Mouse (Mus musculus) embryonic facial prominence, embryonic 14.5 days (tissue): Measurements from ENCODE around the gene Tmem255b. TPM values are rescaled to one million over a fixed set of nuclear protein-coding genes. Genes with fewer than 3 reads are reported as not detected.

Experiments
- ATAC-seq: fragments of 200-750 bp; cut with Nextera tagmentation; 2 replicates; pipeline ENCODE4 v1.8.0; 2017; ENCODE audit warnings: low read depth, moderate number of reproducible peaks, moderate TSS enrichment
- DNase-seq: peaks from one replicate; pipeline ENCODE4 v3.0.0-alpha.2; 2015; ENCODE audit warnings: low spot score
- H3K27ac ChIP-seq: fragments of 300-500 bp; sonication (generic); replicated peaks from 2 replicates; pipeline ENCODE4 v1.5.1; 2014; ENCODE audit warnings: low read depth, mild to moderate bottlenecking, low read length, moderate library complexity
- H3K27me3 ChIP-seq: fragments of 300-500 bp; sonication (generic); replicated peaks from 2 replicates; pipeline ENCODE4 v1.6.1; 2014; ENCODE audit warnings: low read length; ENCODE audit not compliant: control insufficient read depth, insufficient read depth
- H3K36me3 ChIP-seq: fragments of 300-500 bp; sonication (generic); 2 replicates; pipeline ENCODE4 v1.6.1; 2014; ENCODE audit warnings: low read length, mixed read lengths; ENCODE audit not compliant: control insufficient read depth, insufficient read depth
- H3K4me1 ChIP-seq: fragments of 300-500 bp; sonication (generic); 2 replicates; pipeline ENCODE4 v1.6.1; 2014; ENCODE audit warnings: antibody characterized with exemption, low read length; ENCODE audit not compliant: control insufficient read depth, insufficient read depth
- H3K4me2 ChIP-seq: fragments of 300-500 bp; sonication (generic); 2 replicates; pipeline ENCODE4 v1.6.1; 2014; ENCODE audit warnings: low read depth, mild to moderate bottlenecking, low read length, moderate library complexity, mixed read lengths
- H3K4me3 ChIP-seq: fragments of 300-500 bp; sonication (generic); 2 replicates; pipeline ENCODE4 v1.5.1; 2014; ENCODE audit warnings: low read depth, mild to moderate bottlenecking, low read length
- H3K9ac ChIP-seq: fragments of 300-500 bp; sonication (generic); 2 replicates; pipeline ENCODE4 v1.6.1; 2014; ENCODE audit warnings: low read depth, mild to moderate bottlenecking, low read length, moderate library complexity, mixed read lengths
- H3K9me3 ChIP-seq: fragments of 300-500 bp; sonication (generic); 2 replicates; pipeline ENCODE4 v1.6.1; 2016; ENCODE audit warnings: low read length; ENCODE audit not compliant: control insufficient read depth
- WGBS: fragments of 180-500 bp; shearing (Covaris S2); extraction: QIAGEN DNeasy Blood & Tissue Kit; methylation state at CpG from one replicate; pipeline ENCODE4 v1.1.7; 2014; 5-methylcytosine and 5-hydroxymethylcytosine counted together
- polyA plus RNA-seq: library from polyadenylated mRNA; unstranded; fragments of >200 nt; fragmentation: Nextera tagmentation; extraction: Ambion mirVana; gene quantifications from 2 replicates; pipeline ENCODE4 v1.2.1, GENCODE M21; 2014

Gene Tmem255b
- polyA plus RNA-seq: 1.2 and 1.5 TPM in 2 replicates

DNA sequence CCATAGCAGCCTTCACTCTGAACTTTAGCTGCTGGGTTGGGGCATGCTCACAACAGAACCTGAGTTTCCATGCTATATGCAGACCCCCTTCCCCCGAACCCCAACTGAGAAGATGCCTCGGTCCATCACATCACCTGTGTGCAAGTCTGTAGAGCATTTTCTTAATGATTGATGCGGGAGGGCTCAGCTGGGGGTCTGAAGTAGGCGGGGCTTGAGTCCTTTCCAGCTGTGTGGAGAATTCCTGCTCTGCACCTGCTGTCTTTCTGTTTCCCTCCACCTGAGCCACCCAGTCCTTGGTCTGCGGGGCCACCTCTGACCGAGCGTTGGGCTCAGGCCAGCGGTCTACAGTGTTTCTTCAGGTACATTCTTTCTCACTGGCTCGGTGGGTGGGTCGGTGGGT, at the start of gene Tmem255b:
Gene Tmem255b (plus strand): TSS at position 301 of the 400 bp plus-strand sequence.
- H3K4me2 ChIP-seq: no peak within 1 kb of the TSS
- peaks cover 27% of the 10 kb centered on the region for H3K27me3 ChIP-seq
- no peak within 1 kb of the TSS for H3K27ac ChIP-seq
- H3K9me3 ChIP-seq: no peaks in the 10 kb centered on the region
- H3K9ac ChIP-seq: no peak within 1 kb of the TSS
- no peak within 1 kb of the TSS for H3K4me3 ChIP-seq
- H3K36me3 ChIP-seq: no peaks in the 10 kb centered on the region
- ATAC-seq (no peak), DNase-seq (no peak)
- H3K4me1 ChIP-seq: no peaks in the 10 kb centered on the region
- 17% methylated on average over 10 of the region's 10 CpGs for WGBS

DNA sequence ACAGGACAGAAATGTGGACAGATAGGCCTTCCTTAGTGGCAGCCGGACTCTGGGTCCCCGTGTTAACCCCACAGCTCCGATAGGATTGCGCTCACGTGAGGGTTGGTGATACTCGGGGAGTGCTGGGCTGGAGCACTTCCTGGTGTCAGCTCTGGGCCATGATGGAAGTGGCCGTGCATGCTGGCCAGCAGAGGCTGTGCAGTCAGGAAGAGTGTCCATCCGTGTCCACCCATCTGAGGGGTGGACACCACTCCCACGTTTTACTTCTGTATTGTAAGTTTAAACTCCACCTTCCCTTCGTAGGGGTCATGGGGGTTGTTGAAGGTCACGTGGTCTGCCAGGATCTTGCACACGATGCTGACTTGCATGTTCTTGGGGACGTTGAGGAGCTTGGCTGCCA, 48.6 kb upstream of the Tmem255b start:
- DNase-seq (no peak), ATAC-seq (no peak)
- no peak overlapping the region for H3K4me3 ChIP-seq
- 70% methylated on average over 13 of the region's 13 CpGs for WGBS
- no peaks in the 10 kb centered on the region for H3K27me3 ChIP-seq
- no peaks in the 10 kb centered on the region for H3K9me3 ChIP-seq
- no peak overlapping the region for H3K9ac ChIP-seq
- no peak overlapping the region for H3K27ac ChIP-seq
- no peaks in the 10 kb centered on the region for H3K36me3 ChIP-seq
- H3K4me1 ChIP-seq: no peaks in the 10 kb centered on the region
- H3K4me2 ChIP-seq: no peak overlapping the region

DNA sequence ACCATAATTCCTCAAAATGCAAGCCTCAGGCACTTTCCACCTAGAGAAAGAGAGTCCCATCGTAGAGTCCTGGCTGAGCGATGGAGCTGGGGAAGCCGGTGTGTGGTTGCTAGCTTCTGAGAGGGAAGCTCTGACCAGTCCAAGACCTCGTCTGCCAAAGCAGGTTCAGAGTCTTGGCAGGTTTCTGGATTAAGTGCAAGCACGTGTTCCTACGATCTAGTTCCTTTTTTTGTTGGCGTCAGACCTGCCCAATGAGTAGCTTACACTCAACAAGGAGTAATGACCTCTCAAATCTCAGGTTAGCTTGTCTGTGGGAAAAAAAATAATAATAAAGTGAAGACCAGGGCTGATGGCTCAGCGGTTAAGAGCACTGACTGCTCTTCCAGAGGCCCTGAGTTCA, 47.3 kb upstream of the Tmem255b start:
- Histone ChIP-seq H3K9ac (no peak overlapping the region), H3K9me3 (no peaks in the 10 kb centered on the region), H3K36me3 (no peaks in the 10 kb centered on the region), H3K4me1 (no peaks in the 10 kb centered on the region), H3K4me2 (no peak overlapping the region), H3K27me3 (no peaks in the 10 kb centered on the region), H3K27ac (no peak overlapping the region), H3K4me3 (no peak overlapping the region)
- DNase-seq: no peak
- no peak for ATAC-seq
- 78% methylated on average over 8 of the region's 8 CpGs for WGBS

DNA sequence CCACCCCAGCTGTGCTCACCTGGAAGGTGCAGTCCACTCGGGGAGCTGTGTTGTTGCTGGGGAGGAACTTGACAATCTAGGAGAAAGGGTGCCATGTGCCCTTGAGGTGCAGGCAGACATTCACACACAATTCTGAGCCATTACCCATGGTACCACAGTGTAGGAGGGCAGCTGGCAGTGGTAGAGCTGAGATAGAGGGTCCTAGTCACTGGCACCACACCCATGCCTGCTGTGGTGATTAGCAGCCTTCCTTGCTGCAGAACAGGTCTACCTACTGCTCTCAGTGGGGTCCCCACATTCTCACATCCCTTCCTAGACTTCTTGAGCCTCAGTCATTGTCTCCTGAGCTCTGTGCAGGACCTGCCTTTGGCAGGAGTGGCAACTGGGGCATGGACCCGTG, 46.2 kb upstream of the Tmem255b start:
- no peaks in the 10 kb centered on the region for H3K9me3 ChIP-seq
- no peak overlapping the region for H3K27ac ChIP-seq
- no peaks in the 10 kb centered on the region for H3K36me3 ChIP-seq
- WGBS: 77% methylated on average over 1 of the region's 2 CpGs
- no peak overlapping the region for H3K4me3 ChIP-seq
- no peak overlapping the region for H3K9ac ChIP-seq
- no peaks in the 10 kb centered on the region for H3K4me1 ChIP-seq
- ATAC-seq (no peak), DNase-seq (no peak)
- no peak overlapping the region for H3K4me2 ChIP-seq
- H3K27me3 ChIP-seq: no peaks in the 10 kb centered on the region

DNA sequence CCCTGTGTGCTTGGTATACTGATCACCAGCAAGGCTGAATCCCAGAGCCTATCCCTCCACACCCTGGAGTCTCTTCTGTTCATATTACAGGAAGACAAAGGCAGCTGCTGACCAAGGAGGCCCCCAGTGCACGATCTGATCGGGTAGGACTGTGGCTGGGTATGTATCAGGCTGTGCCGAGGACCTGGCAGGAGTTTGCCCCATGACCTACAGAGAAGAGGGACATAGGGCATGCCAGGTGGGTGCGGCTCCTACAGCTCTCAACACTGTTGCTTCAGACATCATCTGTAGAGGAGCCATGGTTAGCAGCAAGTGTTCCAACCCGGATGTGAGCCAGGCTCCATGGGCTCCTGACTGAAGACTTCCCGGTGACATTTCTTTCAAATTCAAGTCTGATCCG, 41.1 kb upstream of the Tmem255b start:
- Histone ChIP-seq H3K36me3 (no peaks in the 10 kb centered on the region), H3K4me3 (no peak overlapping the region), H3K4me1 (no peaks in the 10 kb centered on the region), H3K4me2 (no peak overlapping the region), H3K27me3 (no peaks in the 10 kb centered on the region), H3K9me3 (no peaks in the 10 kb centered on the region), H3K9ac (no peak overlapping the region), H3K27ac (no peak overlapping the region)
- WGBS: 82% methylated on average over 7 of the region's 7 CpGs
- no peak for ATAC-seq
- no peak for DNase-seq

DNA sequence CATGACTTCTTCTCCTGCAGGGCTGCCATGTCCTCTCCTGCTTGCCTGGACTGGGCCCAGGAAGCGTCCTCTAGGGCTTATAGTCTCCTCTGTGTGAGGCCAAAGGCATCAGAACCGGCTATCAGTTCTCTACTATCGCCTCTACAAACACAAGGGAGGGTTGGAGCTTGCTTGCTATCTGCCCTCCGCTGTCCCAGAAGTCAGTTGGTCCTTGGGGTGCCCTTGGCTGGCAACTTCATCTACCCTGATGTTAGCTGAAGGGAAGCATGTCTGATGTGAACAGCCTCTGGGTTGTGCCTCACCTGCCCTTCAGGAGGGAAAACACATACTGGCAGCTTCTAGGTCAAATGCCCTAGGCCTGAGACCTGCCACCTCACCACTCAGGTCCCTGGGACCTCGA, 38.3 kb upstream of the Tmem255b start, which contains the start of gene Atp4b:
Gene Atp4b (minus strand): TSS at position 101 of the 400 bp plus-strand sequence.
- DNase-seq: no peak
- ATAC-seq: no peak
- H3K27me3 ChIP-seq: no peaks in the 10 kb centered on the region
- no peaks in the 10 kb centered on the region for H3K36me3 ChIP-seq
- no peaks in the 10 kb centered on the region for H3K4me1 ChIP-seq
- H3K27ac ChIP-seq: no peak within 1 kb of the TSS
- no peak within 1 kb of the TSS for H3K4me2 ChIP-seq
- 79% methylated on average over 4 of the region's 5 CpGs for WGBS
- H3K9me3 ChIP-seq: no peaks in the 10 kb centered on the region
- no peak within 1 kb of the TSS for H3K9ac ChIP-seq
- H3K4me3 ChIP-seq: no peak within 1 kb of the TSS

DNA sequence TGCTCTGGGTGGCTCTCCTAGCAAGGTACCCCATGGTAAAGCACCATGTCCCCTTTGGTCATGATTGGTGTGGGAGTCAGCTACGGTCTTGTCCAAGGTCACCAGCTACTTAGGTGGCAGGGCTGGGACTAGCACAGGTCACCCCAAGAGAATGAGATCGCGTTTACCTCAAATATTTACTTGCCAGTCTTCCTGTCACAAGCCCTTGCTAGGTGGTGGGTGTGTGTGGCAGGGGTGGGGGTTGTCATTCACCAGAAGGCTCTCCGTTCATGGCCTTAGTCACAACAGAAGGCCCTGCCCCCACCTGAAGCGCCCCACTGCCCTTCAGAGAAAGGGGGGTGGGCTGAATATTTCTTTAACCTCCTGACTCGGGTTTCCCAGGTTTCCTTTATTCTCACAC, 31.5 kb upstream of the Tmem255b start:
- Histone ChIP-seq H3K27ac (no peak overlapping the region), H3K9me3 (no peaks in the 10 kb centered on the region), H3K4me3 (no peak overlapping the region), H3K9ac (no peak overlapping the region), H3K4me2 (no peak overlapping the region), H3K27me3 (no peaks in the 10 kb centered on the region), H3K4me1 (no peaks in the 10 kb centered on the region), H3K36me3 (no peaks in the 10 kb centered on the region)
- 66% methylated on average over 5 of the region's 6 CpGs for WGBS
- ATAC-seq: no peak
- no peak for DNase-seq

DNA sequence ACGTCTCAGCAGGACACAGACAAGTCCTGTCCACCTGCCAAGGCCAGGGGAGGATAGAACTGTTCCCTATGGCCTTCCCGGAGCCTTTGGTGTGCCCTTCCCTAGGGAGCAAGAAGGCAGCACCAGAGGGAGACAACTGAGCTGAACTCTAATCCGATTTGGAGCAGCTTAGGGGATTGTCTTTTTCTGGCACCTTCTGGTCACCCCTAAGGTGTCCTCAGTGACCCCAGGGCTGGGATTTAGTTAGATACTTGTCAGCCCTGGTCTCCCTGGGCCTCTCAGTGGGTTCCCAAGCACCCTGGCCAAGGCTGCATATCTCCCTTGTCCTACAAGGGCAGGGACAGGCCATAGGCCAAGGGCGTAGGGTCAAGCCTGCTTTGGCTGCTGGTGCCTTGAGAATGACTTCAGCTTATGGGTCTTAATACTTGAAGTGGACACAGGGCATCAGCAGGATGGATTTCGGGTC, 30.3 kb upstream of the Tmem255b start, which contains the start of gene Grk1:
Gene Grk1 (plus strand): TSS at position 416 of the 466 bp plus-strand sequence.
- DNase-seq (no peak), ATAC-seq (no peak)
- Histone ChIP-seq H3K4me2 (no peak within 1 kb of the TSS), H3K27me3 (no peaks in the 10 kb centered on the region), H3K9me3 (no peaks in the 10 kb centered on the region), H3K4me3 (no peak within 1 kb of the TSS), H3K36me3 (no peaks in the 10 kb centered on the region), H3K4me1 (no peaks in the 10 kb centered on the region), H3K27ac (no peak within 1 kb of the TSS), H3K9ac (no peak within 1 kb of the TSS)
- WGBS: 83% methylated on average over 5 of the region's 5 CpGs

DNA sequence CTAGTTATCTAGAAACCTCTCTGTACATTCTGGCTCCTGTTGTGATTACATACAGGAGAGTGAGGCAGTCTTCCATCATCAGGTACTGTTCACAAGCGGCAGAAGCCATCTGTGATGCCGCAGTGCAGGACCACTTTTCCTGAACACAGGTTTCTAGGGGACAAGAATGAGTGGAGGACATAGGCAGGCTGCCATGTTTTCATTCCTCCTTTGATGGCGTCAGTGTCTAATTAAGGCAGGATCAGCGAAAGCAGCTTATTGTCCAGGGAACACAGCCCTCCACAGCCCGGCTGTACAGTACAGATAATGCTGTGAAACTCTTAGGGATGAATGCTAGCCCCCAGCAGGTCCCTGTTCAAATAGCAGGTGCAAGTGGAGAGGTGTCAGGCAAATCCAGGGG, 29.0 kb upstream of the Tmem255b start:
- Histone ChIP-seq H3K9ac (no peak overlapping the region), H3K27ac (no peak overlapping the region), H3K4me1 (no peaks in the 10 kb centered on the region), H3K4me2 (no peak overlapping the region), H3K9me3 (no peaks in the 10 kb centered on the region), H3K4me3 (no peak overlapping the region), H3K27me3 (no peaks in the 10 kb centered on the region), H3K36me3 (no peaks in the 10 kb centered on the region)
- no peak for ATAC-seq
- WGBS: 82% methylated on average over 5 of the region's 5 CpGs
- no peak for DNase-seq
